Mouse (Mus musculus): ENCODE data around the gene Zbtb7b.

Gene Zbtb7b

DNA sequence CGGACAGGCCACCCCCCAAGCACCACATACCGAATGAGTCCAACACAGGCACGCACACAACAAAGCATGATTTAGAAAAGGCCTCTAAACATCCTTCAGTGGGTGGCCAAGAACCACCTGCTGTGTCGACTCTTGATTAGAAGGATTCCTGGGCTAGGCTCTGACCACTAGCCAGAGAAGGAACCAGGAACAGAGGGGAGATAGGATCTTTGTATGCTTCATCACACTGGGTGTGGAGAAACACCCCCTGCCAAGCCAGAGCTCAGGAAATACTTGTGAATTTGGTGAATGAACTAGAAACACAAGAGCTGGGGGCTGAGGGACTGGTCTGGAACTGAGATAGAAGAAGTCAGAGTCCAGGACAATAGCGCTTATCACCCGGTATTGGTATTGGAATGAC is 58.0 kb downstream of the Zbtb7b start:
- no peak for DNase-seq

DNA sequence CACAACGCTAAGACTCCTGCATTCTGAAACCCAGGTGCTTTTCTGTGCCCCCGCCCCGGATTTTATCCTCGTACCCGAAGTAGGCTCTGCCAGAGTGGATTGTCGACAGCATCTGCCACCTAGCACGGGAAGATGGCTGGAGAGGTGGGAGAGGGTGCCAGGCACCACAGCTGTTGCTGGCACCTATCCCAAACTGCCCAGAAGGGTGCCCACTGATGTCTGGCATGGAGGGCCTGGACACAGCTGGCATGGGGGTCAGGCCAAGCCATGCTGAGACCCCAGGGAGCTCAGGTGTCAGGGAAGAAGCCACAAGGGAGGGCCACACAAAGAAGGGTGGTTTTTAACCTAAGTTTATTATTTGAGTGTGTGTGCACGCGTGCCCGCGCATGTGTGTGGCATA is 61.5 kb downstream of the Zbtb7b start:
- no peak for DNase-seq

DNA sequence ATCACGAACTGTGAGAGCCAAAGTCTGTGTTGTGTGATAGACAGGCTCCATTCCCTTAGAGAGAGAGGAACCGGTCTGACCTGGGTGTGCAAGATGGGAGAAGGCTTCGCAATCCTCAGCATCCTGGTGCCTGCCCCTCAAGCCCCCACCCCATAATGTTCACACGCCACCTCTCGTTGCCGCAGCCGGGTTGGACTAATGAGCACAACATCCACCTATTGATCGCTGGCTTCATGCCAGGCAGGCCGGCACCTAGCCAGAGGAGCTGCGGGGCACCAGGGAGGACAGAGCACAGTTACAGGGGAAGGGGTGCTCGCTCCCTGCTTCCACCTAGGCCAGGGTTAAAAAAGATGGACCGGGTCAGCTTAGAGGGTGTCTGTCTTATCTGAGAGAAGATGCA is 62.1 kb downstream of the Zbtb7b start:
- DNase-seq = no peak

DNA sequence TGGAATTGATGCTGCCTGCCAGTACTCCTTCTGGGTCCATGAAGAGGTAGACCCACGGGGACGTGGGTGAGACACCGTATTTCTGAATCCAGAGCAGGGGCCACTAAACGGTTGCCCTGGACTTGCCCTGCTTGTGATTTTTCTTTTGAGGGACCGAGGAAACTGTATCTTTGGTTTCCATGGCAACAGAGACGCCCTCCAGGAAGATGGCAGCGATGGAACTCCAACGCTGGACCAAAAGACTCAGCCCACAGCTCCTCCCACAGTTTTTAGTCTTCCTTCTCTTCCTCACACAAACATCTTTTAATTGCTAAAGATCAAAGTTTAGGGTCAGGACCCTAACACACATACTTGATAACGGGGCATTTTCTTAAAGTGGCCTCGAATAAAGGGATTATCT is 62.6 kb downstream of the Zbtb7b start:
- no peak for DNase-seq

DNA sequence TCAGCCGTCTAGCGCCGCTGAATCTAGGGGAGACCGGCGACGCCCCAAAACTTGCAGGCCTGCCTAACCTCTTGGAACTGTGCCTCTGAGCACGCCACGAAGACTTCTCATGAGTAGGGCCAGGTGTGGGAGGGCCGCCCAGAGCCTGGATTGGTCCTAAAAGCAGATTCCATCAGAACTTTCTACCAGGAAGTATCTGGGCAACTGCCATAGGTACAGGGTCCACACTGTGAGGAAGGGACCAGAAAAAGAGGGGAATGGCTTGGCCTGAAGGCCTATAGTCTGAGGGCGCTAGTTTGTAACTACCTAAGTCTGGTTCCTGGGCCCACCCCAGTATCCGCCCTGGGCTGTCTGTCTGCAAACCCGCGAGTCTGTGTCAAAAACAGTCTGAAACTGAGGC is 63.0 kb downstream of the Zbtb7b start:
- no peak for DNase-seq

DNA sequence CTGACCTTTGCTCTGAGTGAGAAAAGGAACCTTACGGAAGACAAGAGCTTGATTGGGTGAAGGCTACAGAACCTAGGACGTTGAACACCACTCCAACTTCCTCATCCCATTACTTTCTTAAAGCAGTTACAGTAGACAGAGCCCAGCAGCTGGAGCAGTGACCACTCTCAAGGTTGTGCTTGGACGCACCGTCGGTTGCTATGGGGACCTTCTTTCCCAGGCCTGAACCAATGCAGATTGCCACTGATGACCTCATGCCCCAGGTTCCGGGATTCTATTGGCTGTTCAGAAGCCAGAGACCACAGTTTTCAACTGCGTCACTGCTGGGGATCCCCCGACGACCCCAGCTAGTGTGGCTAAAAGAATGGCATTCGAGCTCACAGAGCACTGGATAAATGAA is 63.6 kb downstream of the Zbtb7b start:
- DNase-seq = no peak

DNA sequence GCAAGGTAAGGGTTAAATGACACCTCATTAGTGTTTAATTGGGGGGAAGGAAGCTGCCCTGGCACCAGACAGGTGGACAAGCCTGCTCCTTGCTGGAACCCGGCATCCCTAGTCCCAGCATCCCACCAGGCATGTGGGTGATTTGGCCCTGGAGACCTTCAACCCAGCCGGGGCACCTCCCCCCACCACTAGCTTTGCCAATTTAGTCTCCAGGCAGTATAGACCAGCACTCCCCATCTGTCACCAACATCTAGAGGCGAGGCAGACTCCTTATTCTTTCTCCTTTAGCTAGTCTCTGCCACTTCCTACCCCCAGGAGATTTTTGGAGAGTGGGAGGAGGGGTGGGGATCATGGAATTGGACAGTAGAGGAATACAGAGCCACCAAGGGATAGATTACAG is 64.2 kb downstream of the Zbtb7b start:
- no peak for DNase-seq

DNA sequence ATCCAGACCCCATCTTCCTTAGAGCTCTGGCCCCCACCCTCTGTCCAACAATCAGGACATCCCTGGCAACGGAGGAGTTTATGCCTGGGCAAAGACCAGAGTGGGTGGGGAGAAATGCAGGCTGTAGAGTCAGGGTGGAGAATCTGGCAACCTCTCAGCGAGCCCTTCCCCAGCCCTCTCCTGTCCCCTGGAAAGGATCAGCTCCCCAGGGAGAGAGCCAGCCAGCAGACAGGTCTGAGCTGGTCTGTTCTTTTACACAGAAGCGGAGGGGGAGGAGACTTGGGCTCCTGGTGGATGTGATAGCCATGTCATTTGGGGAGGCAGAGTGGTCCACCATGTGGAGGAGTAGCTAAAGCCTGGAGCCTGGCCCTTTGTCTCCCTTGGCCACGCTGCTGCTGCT is 66.0 kb downstream of the Zbtb7b start:
- no peak for DNase-seq
